22 mouse cellular contexts compared by ENCODE assay signal in genomic region chr1:132222166-132222565, GRCm38 (mm10). TPM values are rescaled to one million over a fixed set of nuclear protein-coding genes. Genes with fewer than 3 reads are reported as not detected.
DNase-seq lines count a peak whose midpoint lies in the region; ATAC-seq lines count a peak whose summit lies in the region.
"Had no signal": no experiment of that assay in that cellular context is flagged by ENCODE, and none has a peak within 500 bp of the region (broad histone marks: within the 10 kb centered on the region; RNA-seq: fewer than 3 reads in every experiment).

No protein-coding gene starts in this region.

- ATAC-seq in frontal cortex, adult (ENCODE audit: low TSS enrichment) = peak; percentile 89
- peak; percentile 80 for ATAC-seq in hindbrain, embryonic 11.5 days (ENCODE audit: low FRiP score)
- ATAC-seq in midbrain, embryonic 13.5 days = peak; percentile 84
- peak; percentile 59; the same call in 1 of the 2 replicates for ATAC-seq in neural tube, embryonic 15.5 days (ENCODE audit: low FRiP score)
- ATAC-seq: liver, postnatal 0 days had no signal

- H3K27ac ChIP-seq in hindbrain, embryonic 11.5 days (ENCODE audit: low read depth, low read length) = no peak overlapping the region
- H3K27ac ChIP-seq in midbrain, embryonic 13.5 days = peak overlapping the region; percentile 79
- peak overlapping the region; percentile 24; the same call in 1 of the 2 replicates for H3K27ac ChIP-seq in neural tube, embryonic 15.5 days (replicated peaks)
- H3K27ac ChIP-seq: left cerebral cortex, adult 2 months; limb, embryonic 13.5 days had no signal

- H3K4me1 ChIP-seq in hindbrain, embryonic 11.5 days (replicated peaks; ENCODE audit: control insufficient read depth, insufficient read depth, low read length) = no peaks in the 10 kb centered on the region
- H3K4me1 ChIP-seq in midbrain, embryonic 13.5 days (replicated peaks) = peaks cover 30% of the 10 kb centered on the region
- peaks cover 16% of the 10 kb centered on the region for H3K4me1 ChIP-seq in neural tube, embryonic 15.5 days
- H3K4me1 ChIP-seq: limb, embryonic 13.5 days had no signal

- no peaks in the 10 kb centered on the region for H3K27me3 ChIP-seq in hindbrain, embryonic 11.5 days (ENCODE audit: control insufficient read depth, insufficient read depth, low read length)
- no peaks in the 10 kb centered on the region for H3K27me3 ChIP-seq in midbrain, embryonic 13.5 days
- no peaks in the 10 kb centered on the region for H3K27me3 ChIP-seq in neural tube, embryonic 15.5 days (replicated peaks)

- no peak overlapping the region for H3K4me2 ChIP-seq in hindbrain, embryonic 11.5 days (replicated peaks; ENCODE audit: low read depth, low read length)
- peak overlapping the region; percentile 24 for H3K4me2 ChIP-seq in midbrain, embryonic 13.5 days (replicated peaks)
- H3K4me2 ChIP-seq in neural tube, embryonic 15.5 days = no peak overlapping the region
- H3K4me2 ChIP-seq: heart, embryonic 12.5 days; limb, embryonic 13.5 days had no signal

- no peak overlapping the region for H3K9ac ChIP-seq in hindbrain, embryonic 11.5 days (ENCODE audit: low read depth, low read length)
- H3K9ac ChIP-seq in midbrain, embryonic 13.5 days (replicated peaks) = 0 out of 2 replicates have a peak overlapping the region, but pooled peaks have one; percentile 19
- H3K9ac ChIP-seq in neural tube, embryonic 15.5 days (replicated peaks) = no peak overlapping the region
- H3K9ac ChIP-seq: heart, embryonic 12.5 days; limb, embryonic 13.5 days; liver, postnatal 0 days had no signal

- DNase-seq in frontal cortex, postnatal 36 days (ENCODE audit: low spot score in 2 of 2) = no peak
- no peak for DNase-seq in hindbrain, embryonic 11.5 days (ENCODE audit: low spot score)
- DNase-seq in layer of hippocampus, postnatal 36 days = no peak
- DNase-seq in adrenal gland, postnatal 14 days = no peak
- DNase-seq in right cerebral cortex, postnatal 14 days = no peak
- DNase-seq: cerebellum, adult 11 months; gastrocnemius, postnatal 25 days; heart, postnatal 4 days; kidney, adult 2 months; kidney, postnatal 4 days; liver, postnatal 0 days; right cerebral cortex, adult 18-20 months had no signal

- no peak overlapping the region for H3K4me3 ChIP-seq in hindbrain, embryonic 11.5 days (ENCODE audit: low read depth, low read length)
- H3K4me3 ChIP-seq in midbrain, embryonic 13.5 days (replicated peaks) = no peak overlapping the region
- H3K4me3 ChIP-seq in neural tube, embryonic 15.5 days (replicated peaks) = no peak overlapping the region
- H3K4me3 ChIP-seq: heart, embryonic 12.5 days; left cerebral cortex, adult 2 months; limb, embryonic 13.5 days had no signal

- no peaks in the 10 kb centered on the region for H3K9me3 ChIP-seq in hindbrain, embryonic 11.5 days (ENCODE audit: control insufficient read depth, low read length)
- no peaks in the 10 kb centered on the region for H3K9me3 ChIP-seq in midbrain, embryonic 13.5 days
- H3K9me3 ChIP-seq in neural tube, embryonic 15.5 days (replicated peaks) = no peaks in the 10 kb centered on the region
- H3K9me3 ChIP-seq: heart, embryonic 12.5 days; limb, embryonic 13.5 days had no signal

- H3K36me3 ChIP-seq in hindbrain, embryonic 11.5 days (ENCODE audit: control insufficient read depth, insufficient read depth, low read length) = no peaks in the 10 kb centered on the region
- H3K36me3 ChIP-seq in midbrain, embryonic 13.5 days = no peaks in the 10 kb centered on the region
- H3K36me3 ChIP-seq in neural tube, embryonic 15.5 days = no peaks in the 10 kb centered on the region
- H3K36me3 ChIP-seq: heart, embryonic 12.5 days; limb, embryonic 13.5 days had no signal

- WGBS in hindbrain, embryonic 11.5 days = 22% methylated on average over 6 of the region's 6 CpGs
- WGBS in midbrain, embryonic 13.5 days = 10% methylated on average over 6 of the region's 6 CpGs
- 12% methylated on average over 6 of the region's 6 CpGs for WGBS in neural tube, embryonic 15.5 days

RNA-seq across cellular contexts. Expression of gene Gm10188, which starts 7.4 kb away (rescaled TPM):
- not detected in 2 replicates for polyA plus RNA-seq in hindbrain, embryonic 11.5 days (2014; fragmentation: Nextera tagmentation; extraction: Ambion mirVana)
- 0.58 and 1.1 TPM in 2 replicates for polyA plus RNA-seq in midbrain, embryonic 13.5 days (2015; fragmentation: Nextera tagmentation; extraction: Ambion mirVana)
- 0.50 and 0.59 TPM in 2 replicates for polyA plus RNA-seq in neural tube, embryonic 15.5 days (2015; fragmentation: Nextera tagmentation; extraction: Ambion mirVana)
- not detected for total RNA-seq in layer of hippocampus, postnatal 36 days (2021)
- not detected in 2 replicates for total RNA-seq in adrenal gland, postnatal 14 days (2021)
- total RNA-seq: adrenal gland, postnatal 4 days; gastrocnemius, postnatal 25 days; heart, postnatal 4 days; left cerebral cortex, adult 2 months; megakaryocyte progenitor cell, adult 5-6 weeks; neutrophil, adult 5-6 weeks had no signal
- polyA plus RNA-seq: embryonic facial prominence, embryonic 11.5 days; heart, embryonic 12.5 days; kidney, adult 2 months; limb, embryonic 13.5 days; liver, postnatal 0 days had no signal

RNA-seq across cellular contexts. Expression of gene AC124108.1, which starts 30.9 kb away (rescaled TPM):
- polyA plus RNA-seq in hindbrain, embryonic 11.5 days (2014; fragmentation: Nextera tagmentation; extraction: Ambion mirVana) = 2.9 and 4.8 TPM in 2 replicates
- 5.6 and 6.1 TPM in 2 replicates for polyA plus RNA-seq in midbrain, embryonic 13.5 days (2015; fragmentation: Nextera tagmentation; extraction: Ambion mirVana)
- polyA plus RNA-seq in neural tube, embryonic 15.5 days (2015; fragmentation: Nextera tagmentation; extraction: Ambion mirVana) = 1.4 and 1.6 TPM in 2 replicates
- total RNA-seq in layer of hippocampus, postnatal 36 days (2021) = under 1 TPM; 0.46 to 0.50 TPM
- 0.11 and 0.15 TPM in 2 replicates for total RNA-seq in adrenal gland, postnatal 14 days (2021)
- total RNA-seq: gastrocnemius, postnatal 25 days; heart, postnatal 4 days; megakaryocyte progenitor cell, adult 5-6 weeks; neutrophil, adult 5-6 weeks had no signal
- polyA plus RNA-seq: heart, embryonic 12.5 days; kidney, adult 2 months; liver, postnatal 0 days had no signal

RNA-seq across cellular contexts. Expression of gene Lemd1, which starts 30.9 kb away (rescaled TPM):
- 8.9 and 11.3 TPM in 2 replicates for polyA plus RNA-seq in hindbrain, embryonic 11.5 days (2014; fragmentation: Nextera tagmentation; extraction: Ambion mirVana)
- polyA plus RNA-seq in midbrain, embryonic 13.5 days (2015; fragmentation: Nextera tagmentation; extraction: Ambion mirVana) = 19.5 and 22.5 TPM in 2 replicates
- 16.9 and 17.6 TPM in 2 replicates for polyA plus RNA-seq in neural tube, embryonic 15.5 days (2015; fragmentation: Nextera tagmentation; extraction: Ambion mirVana)
- under 1 TPM in 1 of 2 experiments, not detected in 1; 0.58 TPM for total RNA-seq in layer of hippocampus, postnatal 36 days (2021)
- not detected in 2 replicates for total RNA-seq in adrenal gland, postnatal 14 days (2021)
- total RNA-seq: gastrocnemius, postnatal 25 days; heart, postnatal 4 days; megakaryocyte progenitor cell, adult 5-6 weeks; neutrophil, adult 5-6 weeks had no signal
- polyA plus RNA-seq: heart, embryonic 12.5 days; kidney, adult 2 months; liver, postnatal 0 days had no signal
